Mouse (Mus musculus) MEL (cell line): ENCODE measurements at regions not wholly inside any gene's neighbourhood (a gene's known extent, or its start where the extent isn't known, plus 50 kb on each side); places are given as distances from the start of the nearest gene placed in this dataset.

Source experiments
- CHD1 ChIP-seq: IDR thresholded peaks from 2 replicates; pipeline ENCODE4 v1.6.1; 2012; ENCODE audit warnings: low read depth, mild to moderate bottlenecking, inconsistent platforms, low read length, improper control_type of control experiment
- CHD2 ChIP-seq: IDR thresholded peaks from 2 replicates; pipeline ENCODE4 v1.6.1; 2011; ENCODE audit warnings: low read length, improper control_type of control experiment
- CTCF ChIP-seq, 3 experiments: IDR thresholded peaks in 2 of 3; conservative IDR thresholded peaks in 1 of 3; 2 replicates each; pipeline ENCODE4 v1.5.1; 2011 to 2012; ENCODE audit warnings: low read length in 3 of 3, low read depth in 2 of 3, mild to moderate bottlenecking in 2 of 3, improper control_type of control experiment in 1 of 3, inconsistent platforms in 1 of 3, mixed read lengths in 1 of 3, moderate library complexity in 1 of 3; ENCODE audit not compliant: control insufficient read depth in 1 of 3, insufficient read depth in 1 of 3, poor library complexity in 1 of 3, severe bottlenecking in 1 of 3
- ELF1 ChIP-seq: IDR thresholded peaks from 2 replicates; pipeline ENCODE4 v1.6.1; 2014; ENCODE audit warnings: low read depth, mild to moderate bottlenecking, inconsistent platforms, low read length, improper control_type of control experiment, moderate library complexity
- ETS1 ChIP-seq: IDR thresholded peaks from 2 replicates; pipeline ENCODE4 v1.6.1; 2012; ENCODE audit warnings: low read depth, mild to moderate bottlenecking, inconsistent platforms, low read length, improper control_type of control experiment, moderate library complexity
- HCFC1 ChIP-seq: IDR thresholded peaks from 2 replicates; pipeline ENCODE4 v1.6.1; 2012; ENCODE audit warnings: low read depth, mild to moderate bottlenecking, inconsistent platforms, low read length, improper control_type of control experiment, moderate library complexity
- MAX ChIP-seq: IDR thresholded peaks from 2 replicates; pipeline ENCODE4 v1.6.1; 2011; ENCODE audit warnings: low read length, improper control_type of control experiment
- NELFE ChIP-seq: IDR thresholded peaks from 2 replicates; pipeline ENCODE4 v1.6.1; 2011; ENCODE audit warnings: low read depth, low read length, improper control_type of control experiment
- USF1 ChIP-seq: IDR thresholded peaks from 2 replicates; pipeline ENCODE4 v1.6.1; 2014; ENCODE audit warnings: low read depth, mild to moderate bottlenecking, inconsistent platforms, low read length, improper control_type of control experiment, moderate library complexity
- USF2 ChIP-seq, 2 experiments: IDR thresholded peaks; 2 replicates each; pipeline ENCODE4 v1.6.1; 2011 to 2012; ENCODE audit warnings: improper control_type of control experiment in 2 of 2, low read length in 2 of 2, borderline replicate concordance in 1 of 2, inconsistent platforms in 1 of 2, low read depth in 1 of 2, mild to moderate bottlenecking in 1 of 2; ENCODE audit not compliant: insufficient read depth in 1 of 2

DNA sequence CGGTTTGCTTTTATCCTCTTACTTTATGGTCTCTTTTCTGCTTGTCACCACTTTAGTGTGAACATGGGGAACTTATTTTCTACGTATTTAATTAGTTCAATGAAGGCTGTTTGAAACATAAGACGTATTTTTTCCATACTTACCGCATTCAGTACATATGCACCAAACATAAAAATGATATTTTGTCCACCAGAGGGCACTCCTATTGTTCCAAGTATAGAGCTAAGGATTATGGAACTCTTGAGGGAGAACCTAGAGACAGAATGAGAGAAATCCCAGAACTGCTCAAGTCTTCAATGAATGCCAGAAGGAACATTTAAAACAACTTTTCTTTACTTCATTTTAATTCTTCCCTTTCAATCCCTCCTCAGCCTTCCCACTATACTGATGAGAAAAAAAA is 403.4 kb upstream of the Kif18a start:
- peak in 2 of 3 experiments; percentile 26 to 53; a peak in 4 of 6 replicates for TF ChIP-seq CTCF (IDR thresholded peaks at IDR 0.05 in 2 of 3, conservative IDR thresholded peaks at IDR 0.05 in 1 of 3; ENCODE audit: control insufficient read depth in 1 of 3, insufficient read depth in 1 of 3, low read depth in 2 of 3, low read length in 3 of 3, poor library complexity in 1 of 3, severe bottlenecking in 1 of 3)
- no peak for TF ChIP-seq NELFE
- no peak for TF ChIP-seq MAX
- TF ChIP-seq CHD2: no peak
- no peak for TF ChIP-seq ELF1
- no peak for TF ChIP-seq HCFC1
- TF ChIP-seq USF2 (IDR thresholded peaks at IDR 0.05; ENCODE audit: borderline replicate concordance in 1 of 2, insufficient read depth in 1 of 2, low read depth in 1 of 2, low read length in 2 of 2): no peak
- no peak for TF ChIP-seq ETS1
- no peak for TF ChIP-seq USF1
- no peak for TF ChIP-seq CHD1
